Mouse (Mus musculus) CH12.LX (cell line): ENCODE results near the gene Myh2. TPM values are rescaled to one million over a fixed set of nuclear protein-coding genes. Genes with fewer than 3 reads are reported as not detected.

Experiments used
- DNase-seq: peaks from one replicate; pipeline ENCODE4 v3.0.0-alpha.2; 2013; ENCODE audit errors: extremely low read depth
- H3K27ac ChIP-seq: 2 replicates; pipeline ENCODE4 v1.5.1; 2012; ENCODE audit warnings: low read depth, mild to moderate bottlenecking, control low read depth, moderate library complexity; ENCODE audit not compliant: insufficient read depth
- H3K27me3 ChIP-seq: replicated peaks from 2 replicates; pipeline ENCODE3; 2012; ENCODE audit warnings: inconsistent platforms
- H3K36me3 ChIP-seq, 2 experiments: replicated peaks in 1 of 2; 2 replicates each; pipeline versions ENCODE3 to v1.6.1; 2012; ENCODE audit warnings: inconsistent platforms in 1 of 2, low read length in 1 of 2, mild to moderate bottlenecking in 1 of 2, mixed read lengths in 1 of 2, moderate library complexity in 1 of 2; ENCODE audit not compliant: control insufficient read depth in 1 of 2, insufficient read depth in 1 of 2
- H3K4me1 ChIP-seq, 2 experiments: 2 replicates each; pipeline ENCODE4 v1.6.1; 2012; ENCODE audit warnings: inconsistent platforms in 1 of 2, moderate library complexity in 1 of 2; ENCODE audit not compliant: insufficient read depth in 2 of 2, control insufficient read depth in 1 of 2
- H3K4me2 ChIP-seq: 2 replicates; pipeline ENCODE4 v1.6.1; 2012; ENCODE audit warnings: low read depth, mild to moderate bottlenecking, control low read depth; ENCODE audit not compliant: poor library complexity, insufficient read depth, severe bottlenecking
- H3K4me3 ChIP-seq, 3 experiments: fragments of 150-350 bp in 1 of 3; sonication (generic) in 1 of 3; replicated peaks in 1 of 3; 2 replicates each; pipeline versions ENCODE3 to v1.5.1; 2011 to 2012; ENCODE audit warnings: low read depth in 2 of 3, low read length in 2 of 3, mild to moderate bottlenecking in 2 of 3, moderate library complexity in 2 of 3, control low read depth in 1 of 3, improper control_type of control experiment in 1 of 3, inconsistent platforms in 1 of 3, mixed read lengths in 1 of 3; ENCODE audit not compliant: poor library complexity in 1 of 3
- H3K79me2 ChIP-seq: replicated peaks from 2 replicates; pipeline ENCODE4 v1.6.1; 2012; ENCODE audit warnings: mild to moderate bottlenecking, moderate library complexity; ENCODE audit not compliant: control insufficient read depth, poor library complexity, insufficient read depth, severe bottlenecking; ENCODE audit errors: extremely low read depth
- H3K9ac ChIP-seq: 2 replicates; pipeline ENCODE4 v1.6.1; 2012; ENCODE audit warnings: low read depth, mild to moderate bottlenecking, control low read depth, moderate library complexity; ENCODE audit not compliant: insufficient read depth
- H3K9me3 ChIP-seq: replicated peaks from 2 replicates; pipeline ENCODE3; 2012; ENCODE audit warnings: low read length, inconsistent platforms, mixed read lengths
- BHLHE40 ChIP-seq: IDR thresholded peaks from 2 replicates; pipeline ENCODE4 v1.6.1; 2011; ENCODE audit warnings: mild to moderate bottlenecking, low read depth, low read length, improper control_type of control experiment
- CHD1 ChIP-seq: IDR thresholded peaks from 2 replicates; pipeline ENCODE4 v1.6.1; 2012; ENCODE audit warnings: low read depth, low read length, improper control_type of control experiment, inconsistent platforms
- E2F4 ChIP-seq: IDR thresholded peaks from 2 replicates; pipeline ENCODE4 v1.6.1; 2011; ENCODE audit warnings: low read depth, low read length, improper control_type of control experiment; ENCODE audit not compliant: insufficient replicate concordance
- EP300 ChIP-seq: IDR thresholded peaks from 2 replicates; pipeline ENCODE4 v1.6.1; 2011; ENCODE audit warnings: low read length, improper control_type of control experiment
- ETS1 ChIP-seq: conservative IDR thresholded peaks from 2 replicates; pipeline ENCODE4 v1.6.1; 2012; ENCODE audit warnings: low read depth, mild to moderate bottlenecking, inconsistent platforms, low read length, improper control_type of control experiment, moderate library complexity
- GABPA ChIP-seq: IDR thresholded peaks from 2 replicates; pipeline ENCODE4 v1.6.1; 2012; ENCODE audit warnings: low read depth, low read length, improper control_type of control experiment, inconsistent platforms; ENCODE audit not compliant: insufficient replicate concordance
- HCFC1 ChIP-seq: IDR thresholded peaks from 2 replicates; pipeline ENCODE4 v1.6.1; 2012; ENCODE audit warnings: low read depth, mild to moderate bottlenecking, inconsistent platforms, low read length, improper control_type of control experiment
- JUN ChIP-seq: IDR thresholded peaks from 2 replicates; pipeline ENCODE4 v1.6.1; 2011; ENCODE audit warnings: low read depth, mild to moderate bottlenecking, low read length, improper control_type of control experiment, moderate library complexity; ENCODE audit not compliant: insufficient read depth
- JUND ChIP-seq: conservative IDR thresholded peaks from 2 replicates; pipeline ENCODE4 v1.6.1; 2011; ENCODE audit warnings: low read depth, low read length, improper control_type of control experiment
- MAFK ChIP-seq: IDR thresholded peaks from 2 replicates; pipeline ENCODE4 v1.6.1; 2011; ENCODE audit warnings: low read length, improper control_type of control experiment; ENCODE audit not compliant: insufficient replicate concordance
- MEF2A ChIP-seq: IDR thresholded peaks from 2 replicates; pipeline ENCODE4 v1.6.1; 2014; ENCODE audit warnings: low read depth, mild to moderate bottlenecking, inconsistent platforms, low read length, improper control_type of control experiment, borderline replicate concordance
- MYC ChIP-seq: IDR thresholded peaks from 2 replicates; pipeline ENCODE4 v1.6.1; 2011; ENCODE audit warnings: low read depth, mild to moderate bottlenecking, improper control_type of control experiment, low read length
- NRF1 ChIP-seq: IDR thresholded peaks from 2 replicates; pipeline ENCODE4 v1.6.1; 2014; ENCODE audit warnings: low read depth, mild to moderate bottlenecking, inconsistent platforms, low read length, improper control_type of control experiment, moderate library complexity
- PAX5 ChIP-seq: IDR thresholded peaks from 2 replicates; pipeline ENCODE4 v1.6.1; 2012; ENCODE audit warnings: low read length, inconsistent platforms, mixed read lengths
- RAD21 ChIP-seq: IDR thresholded peaks from 2 replicates; pipeline ENCODE4 v1.6.1; 2011; ENCODE audit warnings: low read depth, mild to moderate bottlenecking, low read length, improper control_type of control experiment, moderate library complexity
- TBP ChIP-seq: conservative IDR thresholded peaks from 2 replicates; pipeline ENCODE4 v1.6.1; 2011; ENCODE audit warnings: low read depth, low read length, improper control_type of control experiment
- TCF12 ChIP-seq: IDR thresholded peaks from 2 replicates; pipeline ENCODE4 v1.6.1; 2014; ENCODE audit warnings: low read depth, mild to moderate bottlenecking, inconsistent platforms, low read length, improper control_type of control experiment
- USF1 ChIP-seq: IDR thresholded peaks from 2 replicates; pipeline ENCODE4 v1.6.1; 2014; ENCODE audit warnings: low read depth, mild to moderate bottlenecking, inconsistent platforms, low read length, improper control_type of control experiment
- dilution Hi-C: fragments of 300-500 bp; cut with MboI; formaldehyde crosslinking; loops from 2 replicates; pipeline ENCODE4 v1.14.3; 2020; ENCODE audit warnings: low sequenced_read_pairs; ENCODE audit not compliant: extremely low pct_unique_long_range_greater_than_20kb, extremely low pct_ligation_motif_present
- in situ Hi-C: fragments of 300-500 bp; cut with MboI; formaldehyde crosslinking; loops from 3 replicates; pipeline ENCODE4 v1.14.3; 2019; ENCODE audit warnings: low sequenced_read_pairs, low pct_ligation_motif_present, low pct_unique_long_range_greater_than_20kb, mixed read lengths
- polyA plus RNA-seq: library from polyadenylated mRNA; unstranded; fragments of >175 nt; gene quantifications from 2 replicates; pipeline ENCODE4 v1.2.1, GENCODE M21; 2012; ENCODE audit warnings: low read depth; ENCODE audit not compliant: insufficient read length
- total RNA-seq, 2 experiments: library from RNA; depleted of rRNA; stranded (reverse); fragments of 300-350 nt in 1 of 2; fragments of >200 nt in 1 of 2; gene quantifications; 2 replicates each; pipeline ENCODE4 v1.2.3; 2012 to 2014

Myh2 gene
- total and polyA plus RNA-seq, 3 experiments, result 0.04 to 0.08 TPM; not detected in 1

DNA sequence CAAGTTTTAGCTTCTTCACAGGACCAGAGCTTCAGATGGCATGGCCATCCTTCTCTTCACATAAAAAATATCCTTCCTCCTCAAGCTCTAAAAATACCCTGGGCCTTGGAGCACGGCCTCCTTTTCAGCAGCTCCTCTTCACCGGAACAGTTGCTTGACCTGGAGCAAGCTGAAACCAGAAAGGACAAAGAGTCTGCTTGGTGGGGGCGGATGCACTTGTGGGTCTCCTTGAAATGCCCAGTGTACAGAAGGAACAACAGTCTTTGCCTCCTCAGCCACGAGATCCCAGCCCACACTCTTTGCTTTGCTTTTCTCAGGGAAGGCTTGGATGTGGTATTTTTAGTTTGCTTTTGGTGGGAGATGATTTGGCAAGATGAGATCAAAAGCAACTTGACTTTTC lies 7.1 kb upstream of the Myh2 start:
- in situ Hi-C loops (loop anchor here (10.0 kb wide), 1 partner anchor 61 kb away; no protein-coding TSS in a partner anchor), dilution Hi-C loops (no loop called here)
- Histone ChIP-seq H3K9me3 (no peaks in the 10 kb centered on the region), H3K4me2 (no peak overlapping the region), H3K36me3 (peaks cover 0 to 13% of the 10 kb centered on the region in 2 experiments), H3K27ac (no peak overlapping the region), H3K4me3 (no peak overlapping the region), H3K4me1 (peaks cover 17 to 42% of the 10 kb centered on the region in 2 experiments), H3K79me2 (no peaks in the 10 kb centered on the region), H3K9ac (no peak overlapping the region), H3K27me3 (no peaks in the 10 kb centered on the region)
- DNase-seq, result no peak
- TF ChIP-seq MYC (no peak), RAD21 (no peak), PAX5 (no peak), JUND (no peak), CHD1 (no peak), JUN (no peak), TBP (no peak), BHLHE40 (no peak), TCF12 (no peak)

DNA sequence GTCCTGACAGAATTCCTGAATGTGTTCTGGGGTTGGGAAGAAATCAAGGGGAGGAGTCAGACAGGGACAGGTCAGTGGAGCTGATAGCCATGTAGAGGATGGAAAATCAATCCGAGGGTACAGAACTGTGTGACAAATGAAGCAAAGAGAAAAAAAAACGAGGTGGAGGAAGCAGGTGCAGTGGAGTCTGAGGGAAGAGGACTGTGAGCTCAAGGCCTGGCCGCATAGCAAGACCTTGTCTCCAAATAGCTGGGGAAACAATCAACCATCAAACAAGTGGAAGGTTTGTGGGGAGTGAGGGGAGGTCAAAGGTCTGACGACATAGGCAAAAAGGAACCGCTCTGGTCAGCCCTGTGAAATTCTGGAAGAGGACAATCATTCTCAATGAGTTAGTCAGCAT lies 6.0 kb upstream of the Myh2 start:
- Histone ChIP-seq H3K4me2 (no peak overlapping the region), H3K27ac (no peak overlapping the region), H3K9ac (no peak overlapping the region), H3K36me3 (peaks cover 0 to 6% of the 10 kb centered on the region in 2 experiments), H3K4me1 (peaks cover 10 to 42% of the 10 kb centered on the region in 2 experiments), H3K79me2 (no peaks in the 10 kb centered on the region), H3K9me3 (no peaks in the 10 kb centered on the region), H3K27me3 (no peaks in the 10 kb centered on the region), H3K4me3 (no peak overlapping the region)
- dilution Hi-C loops (no loop called here), in situ Hi-C loops (loop anchor here (10.0 kb wide), 1 partner anchor 60 kb away; no protein-coding TSS in a partner anchor)
- TF ChIP-seq CHD1 (no peak), MAFK (no peak), TBP (no peak), GABPA (no peak), EP300 (no peak), HCFC1 (no peak), ETS1 (no peak), MEF2A (no peak), MYC (no peak), E2F4 (no peak), JUN (no peak), NRF1 (no peak), USF1 (no peak)
- DNase-seq, result no peak
